Mouse (Mus musculus) mature B cell (primary cell): Measurements from ENCODE around the gene Prrt1.

Source experiments
- in situ Hi-C: fragments of 300-500 bp; cut with MboI; formaldehyde crosslinking; loops from 2 replicates; pipeline ENCODE4 v1.14.3; 2019

Gene Prrt1

DNA sequence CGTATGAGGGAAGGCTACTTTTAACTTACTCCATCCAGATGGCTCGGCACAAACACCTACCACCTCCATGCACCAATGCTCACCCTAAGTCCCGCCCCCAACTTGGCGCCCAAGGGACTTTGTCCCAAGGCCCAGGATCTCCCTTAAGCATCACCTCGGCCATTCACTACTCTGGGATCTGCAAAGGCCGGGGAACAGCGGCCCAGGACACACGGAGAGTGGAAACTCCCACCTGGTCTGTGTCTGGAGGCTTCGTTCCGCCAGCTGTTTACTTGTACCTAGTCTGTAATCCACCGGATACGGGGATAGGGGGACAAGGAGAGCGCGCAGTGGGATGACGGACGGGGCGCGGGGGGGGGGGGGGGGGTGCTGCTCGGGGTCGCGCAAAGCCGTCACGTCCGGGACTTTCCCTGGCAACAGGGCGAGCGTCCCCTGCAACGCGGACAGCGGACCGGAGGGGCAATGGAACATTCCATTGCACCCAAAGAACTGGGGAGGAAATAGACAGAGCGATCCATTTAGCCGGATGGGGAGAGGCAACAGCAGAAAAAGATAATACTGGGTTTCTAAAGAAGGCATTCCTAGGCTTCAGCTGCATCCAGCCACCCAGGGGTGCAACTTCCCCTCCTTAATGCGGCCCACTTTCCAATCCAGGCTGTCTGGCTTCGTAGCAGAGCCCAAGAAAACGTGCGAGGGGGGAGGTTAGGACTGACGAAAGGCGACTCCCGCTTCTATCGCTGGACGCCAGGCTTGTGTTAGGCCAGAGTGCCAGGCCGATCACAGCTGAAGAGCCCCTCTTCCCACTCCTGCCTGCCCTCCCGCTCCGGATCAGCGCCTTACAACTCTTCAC lies 2.0 kb upstream of the Prrt1 start:
- in situ Hi-C loops = no loop called here

DNA sequence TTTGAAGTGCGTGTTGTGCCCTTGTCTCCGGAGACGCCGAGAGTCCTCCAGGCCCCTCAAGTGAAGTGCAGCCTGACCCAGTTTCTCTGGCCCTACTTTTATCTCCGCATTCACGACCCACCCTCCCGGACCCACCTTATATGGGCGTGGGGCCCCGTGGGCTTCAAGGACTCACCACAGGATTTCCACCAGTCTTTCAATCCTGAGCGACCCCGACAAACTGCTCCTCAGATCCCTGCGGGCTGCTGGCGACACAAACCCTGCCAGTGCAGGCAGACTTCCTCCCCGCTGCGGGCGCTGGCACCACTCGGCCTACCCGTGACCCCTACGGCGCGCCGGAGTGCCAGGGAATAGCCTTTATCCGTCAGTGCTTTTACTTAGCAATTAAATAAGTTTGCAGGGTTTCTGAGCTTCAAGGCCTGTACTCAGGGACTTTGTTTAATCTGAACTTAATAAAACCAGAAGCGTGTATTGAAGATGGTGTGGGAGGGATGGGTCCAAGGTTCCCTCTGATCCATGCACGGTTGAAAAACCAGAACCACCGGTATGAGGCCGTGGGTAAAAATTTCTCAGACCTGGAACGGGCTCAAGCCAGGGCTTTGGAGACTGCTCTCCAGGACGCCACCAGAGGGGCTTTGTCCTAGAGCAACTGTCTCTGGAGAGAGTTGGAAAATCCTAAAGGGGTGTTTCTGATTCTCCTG lies 1.2 kb upstream of the Prrt1 start, which contains the start of gene Ppt2:
TSS of gene Ppt2 (minus strand) at position 568 of the 701 bp plus-strand sequence.
- in situ Hi-C loops = no loop called here

GRCm38 (mm10) chr17:34628644-34628967 lies 727 bp upstream of the Prrt1 start:
- in situ Hi-C loops = no loop called here

GRCm38 (mm10) chr17:34629796-34630603 lies 667 bp downstream of the Prrt1 start:
- in situ Hi-C loops = no loop called here

DNA sequence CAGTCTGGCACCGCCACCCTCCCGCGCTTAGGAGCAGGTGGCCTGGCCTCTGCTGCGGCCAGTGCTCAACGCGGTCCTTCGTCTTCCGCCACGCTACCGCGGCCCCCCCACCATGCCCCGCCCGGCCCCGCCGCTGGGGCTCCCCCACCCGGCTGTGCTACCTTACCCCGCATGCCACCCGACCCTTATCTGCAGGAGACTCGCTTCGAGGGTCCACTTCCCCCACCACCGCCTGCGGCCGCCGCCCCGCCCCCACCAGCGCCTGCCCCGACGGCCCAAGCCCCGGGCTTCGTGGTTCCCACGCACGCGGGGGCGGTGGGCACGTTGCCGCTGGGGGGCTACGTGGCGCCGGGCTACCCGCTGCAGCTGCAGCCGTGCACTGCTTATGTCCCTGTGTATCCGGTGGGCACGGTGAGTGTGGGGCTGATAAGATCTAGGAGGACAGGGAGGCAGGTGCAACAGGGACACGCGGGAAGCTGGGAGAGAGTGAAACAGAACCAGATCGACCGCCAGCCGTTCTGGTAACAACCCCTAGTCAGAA lies 1.5 kb downstream of the Prrt1 start:
- in situ Hi-C loops = no loop called here

GRCm38 (mm10) chr17:34631647-34632046 lies 2.3 kb downstream of the Prrt1 start:
- in situ Hi-C loops = no loop called here

DNA sequence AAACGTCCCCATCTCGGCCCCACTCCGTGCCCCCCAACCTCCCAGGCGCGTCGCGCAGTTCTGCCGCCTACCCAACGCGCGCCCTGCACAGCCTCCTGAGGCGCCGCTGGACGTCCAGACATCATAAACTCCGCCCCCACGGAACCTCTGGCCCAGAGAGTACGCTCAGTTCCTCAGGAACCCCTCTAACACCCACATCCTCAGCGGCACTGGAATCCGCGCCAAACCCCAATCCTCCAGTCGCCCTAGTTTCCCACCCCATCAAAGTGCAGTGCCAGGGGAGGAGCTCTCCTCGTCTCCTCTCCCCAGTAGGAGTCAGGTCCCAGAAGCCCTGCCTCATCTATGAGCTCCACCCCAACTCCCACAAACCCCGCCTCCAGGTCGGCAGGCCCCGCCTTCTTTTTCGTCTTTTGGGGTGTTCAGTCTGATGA lies 2.9 kb downstream of the Prrt1 start:
- in situ Hi-C loops = no loop called here

- in situ Hi-C loops = no loop called here
Observed at GRCm38 (mm10) chr17:34635671-34636070, 6.3 kb downstream of the Prrt1 start.

GRCm38 (mm10) chr17:34637459-34637858 lies 8.1 kb downstream of the Prrt1 start:
- in situ Hi-C loops = no loop called here

- in situ Hi-C loops = no loop called here
Observed at GRCm38 (mm10) chr17:34639461-34640255, 10.3 kb downstream of the Prrt1 start.

DNA sequence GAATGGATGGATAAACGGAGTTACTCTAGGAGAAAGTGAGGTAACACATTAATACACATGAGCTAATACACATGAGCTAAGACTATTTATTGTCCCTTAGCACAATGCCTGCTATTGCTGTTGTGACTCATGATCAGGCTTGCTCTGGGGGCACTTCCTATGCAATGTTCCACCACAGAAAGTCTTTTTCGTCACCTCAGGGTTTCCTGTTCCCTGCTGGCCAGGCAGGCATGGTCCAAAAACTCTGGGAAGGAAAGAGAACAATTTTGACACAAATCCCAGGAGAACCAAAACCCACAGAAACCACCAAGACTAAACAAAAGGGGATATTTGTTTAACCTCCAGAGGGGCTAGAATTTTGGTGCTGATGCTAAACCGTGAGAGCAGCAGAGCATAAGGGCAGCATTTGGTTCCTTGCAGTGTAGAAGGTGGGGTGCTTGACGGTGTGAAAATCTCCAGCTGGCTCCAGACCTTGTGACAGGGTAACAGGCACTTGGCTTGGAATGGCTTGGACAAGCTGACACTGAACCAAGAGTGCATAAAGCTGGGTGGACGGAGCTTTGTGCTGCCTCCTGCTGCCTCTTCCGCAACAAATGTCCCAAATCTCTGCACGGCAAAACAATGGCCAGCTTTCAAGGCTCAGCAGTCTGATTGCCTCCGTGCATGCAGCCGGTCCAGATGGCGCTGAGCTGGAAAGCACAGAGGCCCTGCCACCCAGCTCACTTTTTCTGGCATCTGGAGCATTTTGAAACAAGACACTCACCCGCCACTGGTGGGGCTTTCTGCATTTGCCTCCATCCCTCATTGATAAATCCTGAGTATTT lies 11.7 kb downstream of the Prrt1 start:
- in situ Hi-C loops = no loop called here

DNA sequence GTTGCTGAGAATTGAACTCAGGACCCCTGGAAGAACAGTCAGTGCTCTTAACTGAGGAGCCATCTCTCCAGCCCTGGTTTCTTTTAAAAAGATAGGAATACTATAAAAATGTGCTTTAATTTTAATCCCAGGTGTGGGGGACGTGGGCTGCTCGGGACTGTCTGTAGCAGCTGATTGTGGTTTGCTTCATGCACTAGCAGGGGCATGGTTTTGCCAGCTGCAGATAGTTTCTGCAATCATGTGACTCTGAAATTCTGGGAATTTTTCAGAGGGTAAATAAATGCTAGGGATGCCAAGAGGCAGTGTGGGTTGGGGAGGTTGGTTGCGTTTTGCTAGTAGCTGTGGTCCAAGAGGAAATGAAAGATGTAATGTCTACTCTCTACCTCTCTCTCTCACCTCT lies 12.6 kb downstream of the Prrt1 start:
- in situ Hi-C loops = no loop called here

DNA sequence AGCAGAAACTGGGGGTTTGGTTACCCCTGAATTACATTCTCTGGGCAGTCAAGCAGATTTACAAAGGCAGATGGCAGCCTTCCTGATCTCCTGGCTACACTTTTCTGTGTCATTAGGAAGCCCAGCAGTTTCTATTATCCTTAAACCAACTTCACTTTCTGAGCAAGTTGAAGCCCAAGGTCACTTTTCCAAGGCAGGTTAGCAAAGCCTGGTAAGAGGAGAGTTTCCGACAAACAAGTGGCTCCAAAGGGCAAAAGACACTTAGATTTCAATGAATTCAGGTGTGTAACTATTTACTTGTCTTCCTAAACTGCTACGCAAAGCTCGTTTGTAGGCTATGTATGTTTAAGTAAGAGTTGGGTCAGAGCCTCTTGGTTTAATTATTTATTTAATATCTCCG lies 14.0 kb downstream of the Prrt1 start:
- in situ Hi-C loops = no loop called here

- in situ Hi-C loops = no loop called here
Observed at GRCm38 (mm10) chr17:34643944-34644343, 14.6 kb downstream of the Prrt1 start.

GRCm38 (mm10) chr17:34644608-34645007 lies 15.3 kb downstream of the Prrt1 start, which contains the start of gene Fkbpl:
Gene Fkbpl, plus strand, starts transcription at chr17:34644764.
- in situ Hi-C loops = no loop called here

DNA sequence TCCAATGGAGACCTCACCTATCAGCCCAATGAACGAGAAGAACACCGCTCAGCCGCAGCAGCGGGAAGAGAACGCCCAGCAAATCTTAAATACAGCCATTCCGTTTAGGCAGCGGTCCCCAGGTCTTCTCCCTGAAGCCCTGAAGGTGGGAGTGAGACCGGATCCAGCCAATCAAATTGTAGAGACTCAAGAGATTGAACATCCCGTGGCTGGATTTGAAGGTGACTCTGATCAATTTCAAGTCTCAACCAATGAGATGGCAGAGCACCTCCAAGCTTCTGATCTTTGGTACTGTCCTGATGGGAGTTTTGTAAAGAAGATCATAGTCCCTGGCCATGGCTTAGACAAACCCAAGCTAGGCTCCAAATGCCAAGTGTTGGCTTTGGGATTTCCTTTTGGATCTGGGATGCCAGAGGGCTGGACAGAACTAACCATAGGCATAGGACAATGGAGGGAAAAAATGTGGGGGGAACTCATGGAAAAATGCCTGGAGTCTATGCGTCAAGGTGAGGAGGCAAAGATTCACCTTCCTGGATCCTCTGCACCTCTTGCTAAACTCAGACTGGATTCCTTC lies 16.0 kb downstream of the Prrt1 start:
- in situ Hi-C loops = no loop called here

DNA sequence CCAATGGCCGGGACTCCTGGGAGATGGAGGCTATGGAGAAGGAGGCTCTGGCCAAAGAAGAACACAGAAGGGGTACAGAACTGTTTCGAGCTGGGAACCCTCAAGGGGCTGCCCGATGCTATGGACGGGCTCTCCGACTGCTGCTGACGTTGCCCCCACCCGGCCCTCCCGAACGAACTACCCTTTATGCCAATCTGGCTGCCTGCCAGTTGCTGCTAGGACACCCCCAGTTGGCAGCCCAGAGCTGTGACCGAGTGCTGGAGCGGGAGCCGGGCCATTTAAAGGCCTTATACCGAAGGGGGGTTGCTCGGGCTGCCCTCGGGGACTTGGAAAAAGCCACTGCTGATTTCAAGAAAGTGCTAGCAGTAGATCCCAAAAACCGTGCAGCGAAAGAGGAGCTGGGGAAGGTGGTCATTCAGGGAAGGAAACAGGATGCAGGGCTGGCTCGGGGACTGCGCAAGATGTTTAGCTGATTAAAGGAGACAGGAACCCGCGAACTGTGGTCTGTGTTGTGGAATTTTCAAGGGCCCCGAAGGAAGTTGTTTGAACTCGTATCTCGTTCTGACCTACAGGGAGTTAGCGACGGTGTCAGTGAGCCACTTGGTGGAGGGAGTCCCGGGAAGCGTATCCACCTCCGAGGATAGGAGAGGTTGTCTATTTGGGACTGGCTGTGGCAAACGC lies 16.6 kb downstream of the Prrt1 start:
- in situ Hi-C loops = no loop called here

DNA sequence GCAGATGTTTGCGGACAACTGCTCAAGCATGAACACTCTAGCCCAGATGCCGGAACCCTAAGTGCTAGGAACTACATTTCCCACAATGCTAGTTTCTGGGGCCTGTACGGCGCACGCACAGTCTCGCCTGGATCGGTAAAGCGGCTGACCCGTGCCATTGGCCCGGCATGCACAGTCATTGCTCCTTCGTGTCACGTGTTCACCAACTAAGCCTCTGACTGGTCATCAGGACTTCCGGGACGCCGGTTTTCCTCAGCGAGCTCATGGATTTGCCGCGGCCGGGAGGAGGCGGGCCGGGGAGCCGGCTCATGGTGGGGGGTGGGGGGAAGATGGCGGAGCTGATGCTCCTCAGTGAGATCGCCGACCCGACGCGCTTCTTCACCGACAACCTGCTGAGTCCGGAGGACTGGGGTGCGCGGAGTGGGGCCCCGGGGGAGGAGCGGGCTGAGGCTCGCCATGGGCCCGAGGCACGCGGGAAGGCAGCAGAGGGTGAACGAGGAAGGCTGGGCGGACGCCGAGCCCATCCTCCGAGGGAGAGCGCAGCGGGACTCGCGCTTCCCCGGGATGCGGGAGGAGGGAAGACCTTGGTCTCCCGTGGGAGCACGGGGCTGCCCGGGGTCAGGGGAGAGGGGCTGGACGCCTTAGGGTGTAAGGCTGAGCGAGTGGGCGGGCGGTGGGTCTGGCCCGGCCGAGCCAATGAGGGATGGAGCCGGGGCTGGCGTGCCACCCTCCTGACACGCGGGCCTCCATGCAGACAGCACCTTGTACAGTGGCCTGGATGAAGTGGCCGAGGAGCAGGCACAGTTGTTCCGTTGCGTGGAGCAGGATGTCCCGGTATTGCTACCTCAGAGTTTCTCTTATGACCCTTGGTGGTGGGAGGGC lies 17.8 kb downstream of the Prrt1 start, which contains the start of gene Atf6b:
TSS of gene Atf6b (plus strand) at position 241 of the 882 bp plus-strand sequence.
- in situ Hi-C loops = no loop called here
